Mouse (Mus musculus) intestine, postnatal 0 days (tissue): ENCODE results near the gene Mat2b. TPM values are rescaled to one million over a fixed set of nuclear protein-coding genes. Genes with fewer than 3 reads are reported as not detected.

Source experiments
- ATAC-seq: fragments of 200-750 bp; cut with Nextera tagmentation; 2 replicates; pipeline ENCODE4 v1.8.0; 2017; ENCODE audit warnings: mild to moderate bottlenecking, moderate TSS enrichment, moderate library complexity
- H3K27ac ChIP-seq: fragments of 300-500 bp; sonication (generic); 2 replicates; pipeline ENCODE4 v1.5.1; 2014; ENCODE audit warnings: mild to moderate bottlenecking, low read depth, low read length, moderate library complexity
- H3K27me3 ChIP-seq: fragments of 300-500 bp; sonication (generic); replicated peaks from 2 replicates; pipeline ENCODE4 v1.6.1; 2014; ENCODE audit warnings: low read length, mixed read lengths; ENCODE audit not compliant: control insufficient read depth, insufficient read depth
- H3K36me3 ChIP-seq: fragments of 300-500 bp; sonication (generic); 2 replicates; pipeline ENCODE4 v1.6.1; 2014; ENCODE audit warnings: mild to moderate bottlenecking, moderate library complexity; ENCODE audit not compliant: control insufficient read depth, insufficient read depth
- H3K4me1 ChIP-seq: fragments of 300-500 bp; sonication (generic); replicated peaks from 2 replicates; pipeline ENCODE4 v1.6.1; 2014; ENCODE audit warnings: antibody characterized with exemption, low read length, mixed read lengths; ENCODE audit not compliant: control insufficient read depth, insufficient read depth
- H3K4me2 ChIP-seq: fragments of 300-500 bp; sonication (generic); replicated peaks from 2 replicates; pipeline ENCODE4 v1.6.1; 2014; ENCODE audit warnings: low read depth, mild to moderate bottlenecking, moderate library complexity
- H3K4me3 ChIP-seq: fragments of 300-500 bp; sonication (generic); 2 replicates; pipeline ENCODE4 v1.5.1; 2014; ENCODE audit warnings: low read depth, low read length
- H3K9ac ChIP-seq: fragments of 300-500 bp; sonication (generic); 2 replicates; pipeline ENCODE4 v1.6.1; 2014; ENCODE audit warnings: mild to moderate bottlenecking, low read depth, low read length
- H3K9me3 ChIP-seq: fragments of 300-500 bp; sonication (generic); 2 replicates; pipeline ENCODE4 v1.6.1; 2016; ENCODE audit warnings: mixed run types; ENCODE audit not compliant: control insufficient read depth
- CTCF ChIP-seq: sonication (generic); IDR thresholded peaks from 2 replicates; pipeline ENCODE4 v1.5.1; 2016; ENCODE audit warnings: low read depth, mild to moderate bottlenecking, control low read depth, antibody characterized with exemption, moderate library complexity
- WGBS: fragments of 180-500 bp; shearing (Covaris S2); extraction: QIAGEN DNeasy Blood & Tissue Kit; methylation state at CpG from one replicate; pipeline ENCODE4 v1.1.7; 2014; 5-methylcytosine and 5-hydroxymethylcytosine counted together
- polyA plus RNA-seq: library from polyadenylated mRNA; unstranded; fragments of >200 nt; fragmentation: Nextera tagmentation; extraction: Ambion mirVana; gene quantifications from 2 replicates; pipeline ENCODE4 v1.2.1, GENCODE M21; 2015

The Mat2b gene
- polyA plus RNA-seq, 1 experiment from 2014 or later: 75.7 TPM

GRCm38 (mm10) chr11:40677169-40677568 is 17.8 kb downstream of the Mat2b start:
- Histone ChIP-seq H3K4me2 (no peak overlapping the region), H3K27ac (no peak overlapping the region), H3K4me3 (no peak overlapping the region), H3K9ac (no peak overlapping the region), H3K36me3 (peaks cover 30% of the 10 kb centered on the region), H3K4me1 (no peaks in the 10 kb centered on the region), H3K27me3 (no peaks in the 10 kb centered on the region), H3K9me3 (no peaks in the 10 kb centered on the region)
- peak; percentile 49 for TF ChIP-seq CTCF
- 94% methylated on average over 1 of the region's 1 CpGs for WGBS
- no peak for ATAC-seq

DNA sequence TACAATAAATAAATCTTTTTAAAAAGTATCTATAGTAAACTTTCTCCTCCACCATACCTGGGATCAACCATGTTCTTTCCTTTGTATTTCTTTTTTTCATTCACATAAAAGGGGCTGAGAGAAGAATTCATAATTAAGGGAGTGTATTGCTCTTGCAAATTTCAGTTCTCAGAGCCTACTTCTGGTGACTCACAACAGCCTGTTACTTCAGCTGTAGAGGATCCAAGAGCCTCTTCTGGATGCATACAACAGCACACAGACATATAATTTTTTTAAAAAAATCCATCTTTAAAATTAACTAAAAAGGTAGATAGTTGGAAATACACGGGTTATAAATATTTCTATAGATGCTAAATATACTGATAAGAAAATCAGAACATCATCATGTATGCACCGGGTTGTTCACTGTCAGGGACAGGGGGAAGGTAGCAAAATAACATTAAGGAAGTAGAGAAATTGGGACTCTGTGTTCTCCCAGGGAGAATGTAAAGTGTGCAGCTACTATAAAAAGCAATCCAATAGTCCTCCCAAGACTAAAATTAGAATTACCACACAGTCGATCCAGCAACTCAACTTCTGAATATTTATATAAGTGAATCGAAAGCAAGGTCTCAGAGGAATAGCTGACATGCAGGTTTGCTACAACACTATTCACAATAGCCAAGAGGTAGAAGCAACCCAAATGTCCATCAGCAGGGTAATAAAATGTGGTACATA is 19.8 kb downstream of the Mat2b start:
- peaks cover 22% of the 10 kb centered on the region for H3K36me3 ChIP-seq
- no peaks in the 10 kb centered on the region for H3K9me3 ChIP-seq
- H3K4me1 ChIP-seq: no peaks in the 10 kb centered on the region
- no peak for ATAC-seq
- H3K27ac ChIP-seq: no peak overlapping the region
- no peak overlapping the region for H3K4me2 ChIP-seq
- 80% methylated on average over 4 of the region's 4 CpGs for WGBS
- no peak for TF ChIP-seq CTCF
- H3K9ac ChIP-seq: no peak overlapping the region
- no peaks in the 10 kb centered on the region for H3K27me3 ChIP-seq
- H3K4me3 ChIP-seq: no peak overlapping the region

GRCm38 (mm10) chr11:40649726-40650445 is 45.1 kb downstream of the Mat2b start:
- Histone ChIP-seq H3K4me3 (no peak overlapping the region), H3K36me3 (no peaks in the 10 kb centered on the region), H3K9me3 (no peaks in the 10 kb centered on the region), H3K4me1 (no peaks in the 10 kb centered on the region), H3K27me3 (no peaks in the 10 kb centered on the region), H3K27ac (no peak overlapping the region), H3K4me2 (no peak overlapping the region), H3K9ac (no peak overlapping the region)
- ATAC-seq: no peak
- TF ChIP-seq CTCF: no peak
- WGBS: 76% methylated on average over 8 of the region's 8 CpGs

- Histone ChIP-seq H3K9me3 (no peaks in the 10 kb centered on the region), H3K9ac (no peak overlapping the region), H3K27me3 (no peaks in the 10 kb centered on the region), H3K36me3 (no peaks in the 10 kb centered on the region), H3K4me2 (no peak overlapping the region), H3K27ac (no peak overlapping the region), H3K4me1 (no peaks in the 10 kb centered on the region), H3K4me3 (no peak overlapping the region)
- no peak for ATAC-seq
- 67% methylated on average over 2 of the region's 2 CpGs for WGBS
- no peak for TF ChIP-seq CTCF
Observed at GRCm38 (mm10) chr11:40647246-40647645, 47.8 kb downstream of the Mat2b start.

Other genes with a start within 250 kb of the Mat2b start
- gene Hmmr, start 38.2 kb upstream of the Mat2b start, polyA plus RNA-seq: 8.3 and 8.7 TPM in 2 replicates
- 70.3 and 71.2 TPM in 2 replicates for gene Nudcd2, start 38.5 kb upstream of the Mat2b start, polyA plus RNA-seq
- gene Ccng1, start 60.1 kb upstream of the Mat2b start, polyA plus RNA-seq: 42.0 and 44.1 TPM in 2 replicates